Mouse (Mus musculus) c-Kit-positive CD71-negative TER-119-negative erythroid progenitor cells, embryonic 14.5 days (primary cell): ENCODE data around the gene Zfp287.
"Not testable (repeated sequence)": the region's sequence is repeated elsewhere in the genome, so short reads cannot be mapped to it uniquely, and the experiment has no call there.

Experiments
- DNase-seq: peaks from one replicate; pipeline ENCODE4 v3.0.0-alpha.2; 2013; ENCODE audit warnings: low read depth

Gene Zfp287

GRCm38 (mm10) chr11:62731311-62732021 is at the start of gene Zfp287:
Gene Zfp287 (minus strand): TSS chr11:62731905.
- peak; percentile 36 for DNase-seq

DNA sequence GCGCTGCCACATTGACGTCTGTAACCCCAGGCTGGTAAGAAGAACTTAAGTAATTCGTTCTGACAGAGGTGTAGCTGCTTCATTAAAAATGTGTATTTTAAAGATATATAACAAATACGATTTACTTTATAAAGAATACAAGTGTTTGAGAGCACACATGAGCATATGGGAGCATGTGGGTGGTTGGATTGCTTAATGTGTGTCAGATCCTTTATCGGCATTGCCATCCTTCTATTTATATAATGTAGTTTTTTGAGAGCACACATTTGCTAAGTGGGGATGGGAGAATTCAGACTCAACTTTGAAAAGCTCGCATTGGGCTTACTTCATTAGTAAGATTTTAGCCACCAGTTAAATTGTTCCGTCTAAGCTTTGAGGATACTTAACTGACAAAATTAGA is 44.8 kb upstream of the Zfp287 start:
- DNase-seq = no peak

GRCm38 (mm10) chr11:62760755-62761457 is 29.2 kb upstream of the Zfp287 start:
- DNase-seq = no peak

DNA sequence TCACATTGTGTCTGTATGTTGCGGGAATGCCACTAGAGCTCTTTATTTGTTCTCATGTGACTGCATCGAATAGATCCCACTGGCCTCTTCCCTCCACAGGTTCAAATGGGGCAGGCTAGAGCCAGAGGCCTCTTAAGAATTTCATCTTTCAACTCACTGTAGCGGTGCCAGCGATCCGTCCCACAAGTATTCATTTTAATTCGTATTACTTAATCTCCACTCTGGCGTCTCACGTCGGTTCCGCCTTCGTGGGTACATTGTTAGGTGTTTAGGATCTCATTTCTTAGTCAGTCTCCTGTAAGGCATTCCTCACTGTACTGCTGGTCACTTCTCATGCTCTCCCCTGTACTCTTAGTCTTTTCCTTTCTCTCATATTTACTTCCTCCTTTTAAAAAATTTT is 26.8 kb upstream of the Zfp287 start:
- DNase-seq = no peak

DNA sequence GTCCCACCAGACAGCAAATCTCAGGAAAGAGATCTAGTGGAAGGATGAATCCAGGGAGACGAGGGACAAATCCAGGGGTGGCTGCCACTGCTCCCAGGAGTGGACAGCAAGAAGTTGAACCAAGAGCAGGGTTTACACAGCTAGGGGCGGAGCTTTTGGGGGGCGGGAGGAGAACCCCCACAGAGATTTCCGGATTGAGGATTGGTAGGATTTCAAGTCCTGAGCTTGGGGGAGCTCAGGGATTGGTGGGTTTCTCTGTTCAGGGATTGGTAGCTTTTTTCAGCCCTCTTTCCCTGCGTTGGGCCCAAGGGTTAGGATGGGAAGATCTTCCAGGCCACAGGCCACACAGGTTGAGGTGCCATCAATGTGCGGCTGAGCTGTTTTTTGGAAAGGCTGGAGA is 26.2 kb upstream of the Zfp287 start:
- no peak for DNase-seq

- DNase-seq = no peak
These were observed 25.4 kb upstream of the Zfp287 start for GRCm38 (mm10) chr11:62757143-62757507.

GRCm38 (mm10) chr11:62756456-62757142 is 24.9 kb upstream of the Zfp287 start:
- peak; percentile 81 for DNase-seq

DNA sequence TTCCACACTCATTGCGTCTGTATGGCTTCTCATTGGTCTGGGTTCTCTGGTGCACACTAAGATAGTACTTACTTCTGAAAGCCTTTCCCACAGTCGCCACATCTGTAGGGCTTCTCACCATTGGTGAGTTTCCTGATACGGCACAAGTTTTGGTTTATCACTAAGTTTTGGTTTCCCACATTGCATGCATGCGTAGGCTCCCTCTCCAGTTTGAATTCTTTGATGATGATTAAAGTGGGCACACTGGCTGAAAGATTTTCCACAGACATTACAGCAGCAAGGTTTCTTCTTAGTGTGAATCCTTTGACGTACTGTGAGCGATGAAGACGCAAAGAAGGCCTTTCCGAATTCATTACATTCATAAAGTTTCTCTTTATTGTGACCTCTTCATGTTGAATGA is 21.1 kb upstream of the Zfp287 start, which contains the start of gene Gm10428:
TSS of gene Gm10428 (plus strand) at position 321 of the 400 bp plus-strand sequence.
- DNase-seq = no peak

- no peak for DNase-seq
These were observed 20.5 kb upstream of the Zfp287 start for GRCm38 (mm10) chr11:62752191-62752590.

GRCm38 (mm10) chr11:62749445-62749844 is 17.7 kb upstream of the Zfp287 start:
- not testable (repeated sequence) for DNase-seq

GRCm38 (mm10) chr11:62748062-62748461 is 16.4 kb upstream of the Zfp287 start:
- DNase-seq = no peak

DNA sequence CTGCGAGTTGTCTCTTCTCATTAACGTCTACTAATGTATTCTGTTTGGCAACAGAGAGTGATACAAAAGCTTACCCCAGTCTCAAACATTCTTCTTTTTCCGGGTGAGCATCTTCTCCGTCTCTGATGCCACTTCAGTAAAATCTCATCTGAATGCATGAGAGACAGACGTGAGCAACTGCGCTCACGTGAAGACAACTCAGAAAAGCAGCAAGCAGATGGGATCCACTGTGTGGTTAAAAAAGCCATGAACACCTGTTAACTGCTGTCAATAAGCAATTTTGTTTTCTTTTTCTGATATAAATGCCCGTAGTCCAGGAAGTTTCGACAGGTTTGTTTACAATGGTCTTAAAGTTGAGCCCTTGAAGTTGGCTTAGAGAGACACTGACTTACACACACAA is 15.5 kb upstream of the Zfp287 start:
- no peak for DNase-seq

- no peak for DNase-seq
These were observed 14.4 kb upstream of the Zfp287 start for GRCm38 (mm10) chr11:62746001-62746533.

GRCm38 (mm10) chr11:62744103-62744502 is 12.4 kb upstream of the Zfp287 start:
- DNase-seq = peak; percentile 51

DNA sequence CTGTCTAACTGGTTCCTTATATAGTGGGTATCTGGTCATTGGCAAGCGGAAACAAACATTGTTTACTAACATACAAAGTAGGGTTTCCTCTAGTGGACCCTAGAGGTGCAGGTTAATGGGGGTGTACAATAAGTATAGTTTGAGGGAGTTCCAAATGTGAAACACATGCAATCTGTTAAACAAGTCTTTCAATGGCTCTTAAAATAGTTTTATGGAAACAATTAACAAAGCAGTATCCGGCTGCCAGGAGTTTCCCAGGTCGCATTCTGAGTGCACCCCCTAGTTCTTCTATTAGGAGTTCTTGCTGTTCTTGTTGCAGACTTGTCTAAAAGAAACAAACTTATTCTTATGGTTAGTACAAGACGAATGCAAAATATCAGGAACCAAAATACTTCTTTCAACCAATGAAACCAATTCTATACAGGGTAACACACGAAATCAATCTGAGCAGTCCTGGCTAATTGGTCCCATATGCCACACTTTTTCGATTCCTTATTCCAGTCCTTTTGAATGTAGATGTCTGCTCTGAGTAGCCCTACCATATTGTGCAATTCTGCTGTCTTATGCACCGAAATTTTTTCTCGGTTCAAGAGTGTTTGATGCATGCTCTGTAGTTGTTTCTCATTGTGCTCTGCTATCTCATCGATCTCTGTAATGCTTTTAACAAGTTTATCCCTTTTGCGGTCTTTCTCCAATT is 10.7 kb upstream of the Zfp287 start:
- DNase-seq = no peak

GRCm38 (mm10) chr11:62741186-62741585 is 9.5 kb upstream of the Zfp287 start:
- DNase-seq = no peak

DNA sequence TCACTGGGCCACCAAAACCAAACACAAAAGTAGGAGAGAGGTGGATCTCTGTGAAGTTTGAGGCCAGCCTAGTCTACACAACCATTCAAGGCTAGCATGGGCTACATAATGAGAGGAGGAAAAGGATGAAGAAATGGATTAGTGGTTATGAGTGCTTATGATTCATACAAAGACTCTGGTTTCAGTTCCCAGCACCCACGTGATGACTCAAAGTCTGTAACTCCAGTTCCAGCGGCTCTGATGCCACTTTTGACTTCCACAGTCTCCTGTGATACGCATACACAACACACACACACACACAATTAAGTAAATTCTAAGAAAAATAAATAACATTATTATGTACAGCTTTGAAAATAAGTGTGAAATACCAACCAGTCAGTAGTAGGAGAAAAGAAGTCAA is 960 bp upstream of the Zfp287 start:
- DNase-seq = no peak

GRCm38 (mm10) chr11:62732022-62732387 is 300 bp upstream of the Zfp287 start:
- DNase-seq = no peak

GRCm38 (mm10) chr11:62728276-62728675 is 3.4 kb downstream of the Zfp287 start:
- no peak for DNase-seq

DNA sequence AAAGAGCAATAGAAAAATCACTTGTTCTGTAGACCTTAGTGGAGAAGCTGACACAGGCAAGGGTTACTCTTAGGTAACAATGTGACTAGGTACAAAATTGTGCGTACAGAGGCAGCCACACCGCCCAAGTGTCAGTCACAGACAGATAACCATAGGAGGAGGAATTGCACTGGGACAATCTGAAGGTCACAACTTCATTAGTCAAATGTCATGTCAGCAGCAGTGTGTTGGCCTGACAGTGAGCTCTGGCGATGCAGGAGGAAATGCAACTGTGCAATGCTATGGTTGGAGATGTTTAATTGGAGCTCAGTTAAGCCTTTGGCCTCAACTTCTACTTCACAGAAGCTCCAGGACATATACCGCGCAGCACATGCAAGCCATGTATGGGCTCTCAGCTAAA is 21.0 kb downstream of the Zfp287 start:
- no peak for DNase-seq

DNA sequence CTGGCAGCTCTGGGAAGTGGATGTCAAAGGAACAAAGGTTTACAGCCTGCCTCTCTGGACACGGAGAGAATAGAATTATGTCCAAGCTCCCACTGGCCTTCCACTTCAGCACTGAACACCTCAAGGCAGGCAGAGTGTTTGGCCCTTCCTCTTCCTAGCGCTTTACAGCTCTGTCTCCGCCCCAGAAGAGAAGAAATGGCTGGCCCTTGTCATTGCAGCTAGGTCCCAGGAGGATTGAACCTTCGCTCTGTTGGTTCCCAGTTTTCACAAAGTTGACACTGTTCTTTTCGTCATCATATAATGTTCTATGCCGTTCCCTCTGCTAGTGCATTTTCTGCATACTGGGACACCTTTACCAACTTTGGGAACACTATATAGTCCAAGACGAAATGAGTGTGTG is 23.5 kb downstream of the Zfp287 start:
- no peak for DNase-seq

DNA sequence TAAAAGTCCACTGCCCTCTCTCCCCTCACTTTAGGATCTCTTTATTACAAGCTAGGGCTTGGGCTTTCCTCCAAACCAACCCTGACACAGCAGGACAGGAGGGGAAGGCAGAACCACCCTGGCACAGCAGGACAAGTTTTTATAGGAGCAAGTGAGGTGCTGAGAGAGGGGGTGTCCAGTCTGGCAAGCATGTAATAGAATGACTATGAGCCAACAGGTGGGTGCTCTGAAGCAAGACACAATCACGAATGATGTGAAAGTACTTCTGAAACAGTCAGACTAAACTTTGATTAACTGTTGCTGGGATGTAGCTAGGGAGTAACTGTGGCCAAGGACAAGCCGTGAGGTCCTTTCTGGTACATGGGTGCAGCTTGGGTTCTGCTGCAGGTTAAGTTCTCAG is 25.6 kb downstream of the Zfp287 start:
- DNase-seq = no peak
